Mouse (Mus musculus): ENCODE results near the gene Lrch4. TPM values are rescaled to one million over a fixed set of nuclear protein-coding genes. Genes with fewer than 3 reads are reported as not detected.
A peak's percentile ranks its signal among the peaks of the same experiment; 100 is the strongest.

Gene Lrch4
- polyA plus RNA-seq (2015; fragmentation: Nextera tagmentation; extraction: Ambion mirVana), result 14.9 and 21.6 TPM in 2 replicates

DNA sequence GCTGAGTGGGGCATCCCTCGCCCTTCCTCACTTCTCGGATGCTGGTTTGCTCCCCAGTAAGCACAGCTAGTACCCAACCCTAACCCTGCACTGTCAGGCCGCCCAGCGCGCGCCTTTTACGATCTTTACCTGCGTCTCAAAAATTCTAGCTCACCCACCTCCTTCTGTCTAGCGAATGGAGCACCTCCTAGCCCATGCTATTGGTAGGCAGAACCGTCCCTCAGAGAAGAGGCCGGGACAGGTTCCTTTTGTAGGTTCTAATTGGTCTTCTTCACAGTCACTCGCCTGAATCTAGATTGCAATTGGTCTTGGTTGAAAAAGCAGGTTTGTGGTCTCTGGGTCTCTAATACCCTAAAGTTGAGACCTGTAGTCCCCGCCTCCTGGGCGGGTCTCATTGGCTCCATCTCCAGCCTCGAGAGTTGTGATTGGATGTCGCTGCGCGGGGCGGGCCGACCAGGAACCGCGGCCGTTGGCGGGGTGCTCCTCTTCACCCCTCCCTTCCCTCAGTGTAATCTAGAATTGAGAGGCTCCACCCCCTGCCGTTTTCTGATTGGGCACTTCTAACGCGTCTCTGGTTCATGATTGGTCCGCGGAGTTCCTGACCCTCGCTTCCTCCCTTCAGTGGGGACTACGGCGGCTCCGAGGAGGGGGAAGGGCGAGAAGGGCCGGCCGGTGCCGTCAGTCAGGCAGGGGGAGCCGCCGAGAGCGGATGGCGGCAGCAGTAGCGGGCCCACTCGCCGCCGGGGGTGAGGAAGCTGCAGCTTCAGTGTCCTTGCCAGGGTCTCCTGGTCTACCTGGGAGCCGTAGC lies at the start of gene Lrch4, which contains the start of the genes Fbxo24 and Gm20605:
Lrch4 (plus strand) TSS at position 624 of the 808 bp plus-strand sequence.
Fbxo24 (minus strand) TSS at position 505 of the 808 bp plus-strand sequence.
Gm20605 (plus strand) TSS at position 678 of the 808 bp plus-strand sequence.
- H3K27me3 ChIP-seq (replicated peaks; ENCODE audit: control insufficient read depth, insufficient read depth, low read length), result no peaks in the 10 kb centered on the region
- peak within 1 kb of the TSS; percentile 97 for H3K4me2 ChIP-seq (ENCODE audit: low read length)
- H3K27ac ChIP-seq (ENCODE audit: low read depth, low read length), result peak within 1 kb of the TSS; percentile 92
- H3K36me3 ChIP-seq (ENCODE audit: control insufficient read depth, insufficient read depth, low read length), result no peaks in the 10 kb centered on the region; the same call in 1 of the 2 replicates
- peak within 1 kb of the TSS; percentile 92 for H3K9ac ChIP-seq (ENCODE audit: low read depth, low read length)
- peaks cover 29% of the 10 kb centered on the region for H3K4me1 ChIP-seq (ENCODE audit: control insufficient read depth, insufficient read depth, low read depth, low read length)
- WGBS, result under 1% methylated on average over 44 of the region's 46 CpGs
- H3K4me3 ChIP-seq (ENCODE audit: low read length), result peak within 1 kb of the TSS; percentile 99
- H3K9me3 ChIP-seq (ENCODE audit: control insufficient read depth, low read length), result no peaks in the 10 kb centered on the region
- ATAC-seq, result peak; percentile 99

DNA sequence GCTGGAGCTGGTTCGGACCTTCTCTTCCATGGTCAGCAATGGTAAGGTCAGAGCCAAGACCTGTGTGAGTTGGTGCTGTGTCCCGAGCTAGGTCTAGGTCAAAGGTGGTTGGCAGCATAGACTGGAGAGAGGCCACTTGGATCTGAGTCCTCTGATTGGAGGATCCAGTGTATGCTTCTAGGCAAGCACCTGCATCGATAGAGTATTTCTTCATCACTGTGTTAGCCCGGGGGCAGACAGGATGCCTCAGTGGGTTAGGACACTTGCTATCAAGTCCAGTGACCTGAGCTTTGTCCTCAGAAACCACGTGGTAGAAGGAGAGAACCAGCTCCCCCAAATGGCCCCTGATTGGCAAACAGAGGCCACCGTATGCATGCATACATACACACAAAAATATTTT lies 48.7 kb upstream of the Lrch4 start:
- no peaks in the 10 kb centered on the region for H3K36me3 ChIP-seq (ENCODE audit: control insufficient read depth, insufficient read depth, low read length)
- no peak overlapping the region for H3K9ac ChIP-seq (ENCODE audit: low read depth, low read length)
- H3K27me3 ChIP-seq (replicated peaks; ENCODE audit: control insufficient read depth, insufficient read depth, low read length), result no peaks in the 10 kb centered on the region; the same call in 1 of the 2 replicates
- H3K9me3 ChIP-seq (ENCODE audit: control insufficient read depth, low read length), result no peaks in the 10 kb centered on the region
- H3K27ac ChIP-seq (ENCODE audit: low read depth, low read length), result no peak overlapping the region
- peaks cover 5% of the 10 kb centered on the region; the same call in 1 of the 2 replicates for H3K4me1 ChIP-seq (ENCODE audit: control insufficient read depth, insufficient read depth, low read depth, low read length)
- H3K4me3 ChIP-seq (ENCODE audit: low read length), result no peak overlapping the region
- H3K4me2 ChIP-seq (ENCODE audit: low read length), result no peak overlapping the region
- 72% methylated on average over 6 of the region's 6 CpGs for WGBS
- no peak for ATAC-seq

GRCm38 (mm10) chr5:137582702-137583101 lies 46.2 kb upstream of the Lrch4 start:
- Histone ChIP-seq H3K9ac (ENCODE audit: low read depth, low read length) (peak overlapping the region; percentile 67), H3K27ac (ENCODE audit: low read depth, low read length) (no peak overlapping the region; the same call in 1 of the 2 replicates), H3K4me2 (ENCODE audit: low read length) (peak overlapping the region; percentile 52), H3K27me3 (replicated peaks; ENCODE audit: control insufficient read depth, insufficient read depth, low read length) (no peaks in the 10 kb centered on the region; the same call in 1 of the 2 replicates), H3K9me3 (ENCODE audit: control insufficient read depth, low read length) (no peaks in the 10 kb centered on the region), H3K4me3 (ENCODE audit: low read length) (peak overlapping the region; percentile 32), H3K36me3 (ENCODE audit: control insufficient read depth, insufficient read depth, low read length) (no peaks in the 10 kb centered on the region), H3K4me1 (ENCODE audit: control insufficient read depth, insufficient read depth, low read depth, low read length) (peaks cover 5% of the 10 kb centered on the region; the same call in 1 of the 2 replicates)
- 42% methylated on average over 8 of the region's 8 CpGs for WGBS
- ATAC-seq, result no peak

GRCm38 (mm10) chr5:137583670-137584169 lies 45.2 kb upstream of the Lrch4 start:
- no peaks in the 10 kb centered on the region for H3K9me3 ChIP-seq (ENCODE audit: control insufficient read depth, low read length)
- 27% methylated on average over 27 of the region's 27 CpGs for WGBS
- H3K36me3 ChIP-seq (ENCODE audit: control insufficient read depth, insufficient read depth, low read length), result no peaks in the 10 kb centered on the region
- H3K27ac ChIP-seq (ENCODE audit: low read depth, low read length), result peak overlapping the region; percentile 79
- peak overlapping the region; percentile 52 for H3K4me2 ChIP-seq (ENCODE audit: low read length)
- peak overlapping the region; percentile 67 for H3K9ac ChIP-seq (ENCODE audit: low read depth, low read length)
- H3K4me1 ChIP-seq (ENCODE audit: control insufficient read depth, insufficient read depth, low read depth, low read length), result peaks cover 5% of the 10 kb centered on the region; the same call in 1 of the 2 replicates
- no peaks in the 10 kb centered on the region; the same call in 1 of the 2 replicates for H3K27me3 ChIP-seq (replicated peaks; ENCODE audit: control insufficient read depth, insufficient read depth, low read length)
- H3K4me3 ChIP-seq (ENCODE audit: low read length), result peak overlapping the region; percentile 32
- peak; percentile 85 for ATAC-seq

GRCm38 (mm10) chr5:137584976-137585375 lies 43.9 kb upstream of the Lrch4 start:
- H3K27ac ChIP-seq (ENCODE audit: low read depth, low read length), result no peak overlapping the region
- no peak overlapping the region for H3K4me2 ChIP-seq (ENCODE audit: low read length)
- no peak overlapping the region for H3K4me3 ChIP-seq (ENCODE audit: low read length)
- H3K36me3 ChIP-seq (ENCODE audit: control insufficient read depth, insufficient read depth, low read length), result no peaks in the 10 kb centered on the region
- WGBS, result 32% methylated on average over 8 of the region's 8 CpGs
- no peaks in the 10 kb centered on the region for H3K9me3 ChIP-seq (ENCODE audit: control insufficient read depth, low read length)
- H3K9ac ChIP-seq (ENCODE audit: low read depth, low read length), result no peak overlapping the region
- no peaks in the 10 kb centered on the region; the same call in 1 of the 2 replicates for H3K27me3 ChIP-seq (replicated peaks; ENCODE audit: control insufficient read depth, insufficient read depth, low read length)
- peaks cover 5% of the 10 kb centered on the region; the same call in 1 of the 2 replicates for H3K4me1 ChIP-seq (ENCODE audit: control insufficient read depth, insufficient read depth, low read depth, low read length)
- no peak for ATAC-seq

- Histone ChIP-seq H3K9me3 (ENCODE audit: control insufficient read depth, low read length) (no peaks in the 10 kb centered on the region), H3K27ac (ENCODE audit: low read depth, low read length) (no peak overlapping the region), H3K27me3 (replicated peaks; ENCODE audit: control insufficient read depth, insufficient read depth, low read length) (no peaks in the 10 kb centered on the region), H3K9ac (ENCODE audit: low read depth, low read length) (no peak overlapping the region), H3K4me3 (ENCODE audit: low read length) (no peak overlapping the region), H3K36me3 (ENCODE audit: control insufficient read depth, insufficient read depth, low read length) (no peaks in the 10 kb centered on the region; the same call in 1 of the 2 replicates), H3K4me2 (ENCODE audit: low read length) (no peak overlapping the region), H3K4me1 (ENCODE audit: control insufficient read depth, insufficient read depth, low read depth, low read length) (no peaks in the 10 kb centered on the region)
- WGBS, result 78% methylated on average over 5 of the region's 5 CpGs
- ATAC-seq, result no peak
Measured at GRCm38 (mm10) chr5:137590507-137590906, 38.4 kb upstream of the Lrch4 start.

DNA sequence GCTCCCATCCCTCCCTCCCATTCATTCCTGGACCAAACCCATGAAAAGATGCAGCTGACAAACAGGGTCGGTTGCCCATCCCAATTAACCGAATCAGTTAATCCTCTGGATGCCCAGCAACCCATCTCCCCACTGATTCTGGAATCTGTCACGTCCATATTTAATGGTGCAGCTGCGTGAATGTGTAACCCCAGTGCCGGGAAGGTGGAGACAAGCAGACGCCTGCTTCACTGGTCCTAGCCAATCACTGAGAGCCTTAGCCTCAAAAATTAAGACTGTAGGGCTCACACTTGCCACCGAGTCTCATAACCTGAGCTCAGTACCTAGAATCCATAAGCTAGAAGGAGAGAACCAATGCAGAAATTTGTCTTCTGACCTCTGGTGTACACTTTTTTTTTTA lies 33.0 kb upstream of the Lrch4 start:
- Histone ChIP-seq H3K4me3 (ENCODE audit: low read length) (no peak overlapping the region), H3K36me3 (ENCODE audit: control insufficient read depth, insufficient read depth, low read length) (peaks cover 2% of the 10 kb centered on the region), H3K27me3 (replicated peaks; ENCODE audit: control insufficient read depth, insufficient read depth, low read length) (no peaks in the 10 kb centered on the region), H3K4me2 (ENCODE audit: low read length) (no peak overlapping the region), H3K27ac (ENCODE audit: low read depth, low read length) (no peak overlapping the region), H3K9ac (ENCODE audit: low read depth, low read length) (no peak overlapping the region), H3K4me1 (ENCODE audit: control insufficient read depth, insufficient read depth, low read depth, low read length) (peaks cover 13% of the 10 kb centered on the region), H3K9me3 (ENCODE audit: control insufficient read depth, low read length) (no peaks in the 10 kb centered on the region)
- no peak for ATAC-seq
- WGBS, result 71% methylated on average over 7 of the region's 7 CpGs

- Histone ChIP-seq H3K4me2 (ENCODE audit: low read length) (peak overlapping the region; percentile 38), H3K27ac (ENCODE audit: low read depth, low read length) (no peak overlapping the region), H3K27me3 (replicated peaks; ENCODE audit: control insufficient read depth, insufficient read depth, low read length) (no peaks in the 10 kb centered on the region), H3K4me3 (ENCODE audit: low read length) (peak overlapping the region; percentile 14; the same call in 1 of the 2 replicates), H3K36me3 (ENCODE audit: control insufficient read depth, insufficient read depth, low read length) (peaks cover 2% of the 10 kb centered on the region), H3K9me3 (ENCODE audit: control insufficient read depth, low read length) (no peaks in the 10 kb centered on the region), H3K9ac (ENCODE audit: low read depth, low read length) (no peak overlapping the region; the same call in 1 of the 2 replicates), H3K4me1 (ENCODE audit: control insufficient read depth, insufficient read depth, low read depth, low read length) (peaks cover 16% of the 10 kb centered on the region)
- 41% methylated on average over 30 of the region's 30 CpGs for WGBS
- no peak for ATAC-seq
Measured at GRCm38 (mm10) chr5:137596601-137597261, 32.2 kb upstream of the Lrch4 start.
